Mouse (Mus musculus) forebrain, embryonic 11.5 days (tissue): ENCODE data around the gene Ddx54. TPM values are rescaled to one million over a fixed set of nuclear protein-coding genes. Genes with fewer than 3 reads are reported as not detected.

Experiments
- ATAC-seq: fragments of 200-750 bp; cut with Nextera tagmentation; replicated peaks from 2 replicates; pipeline ENCODE4 v1.8.0; 2017; ENCODE audit warnings: moderate TSS enrichment; ENCODE audit not compliant: low FRiP score
- DNase-seq: peaks from one replicate; pipeline ENCODE4 v3.0.0-alpha.2; 2017; ENCODE audit warnings: low spot score
- H3K27ac ChIP-seq: fragments of 300-500 bp; sonication (generic); 2 replicates; pipeline ENCODE4 v1.5.1; 2014; ENCODE audit warnings: low read depth, low read length
- H3K27me3 ChIP-seq: fragments of 300-500 bp; sonication (generic); 2 replicates; pipeline ENCODE4 v1.6.1; 2014; ENCODE audit warnings: mild to moderate bottlenecking, low read length, mixed read lengths; ENCODE audit not compliant: control insufficient read depth, insufficient read depth
- H3K36me3 ChIP-seq: fragments of 300-500 bp; sonication (generic); 2 replicates; pipeline ENCODE4 v1.6.1; 2014; ENCODE audit warnings: mild to moderate bottlenecking, low read length, moderate library complexity, mixed read lengths; ENCODE audit not compliant: control insufficient read depth, insufficient read depth
- H3K4me1 ChIP-seq: fragments of 300-500 bp; sonication (generic); replicated peaks from 2 replicates; pipeline ENCODE4 v1.6.1; 2014; ENCODE audit warnings: low read length, mixed read lengths; ENCODE audit not compliant: control insufficient read depth, insufficient read depth
- H3K4me2 ChIP-seq: fragments of 300-500 bp; sonication (generic); 2 replicates; pipeline ENCODE4 v1.6.1; 2014; ENCODE audit warnings: low read depth, mild to moderate bottlenecking, low read length, moderate library complexity, mixed read lengths; ENCODE audit not compliant: severe bottlenecking
- H3K4me3 ChIP-seq: fragments of 300-500 bp; sonication (generic); 2 replicates; pipeline ENCODE4 v1.5.1; 2014; ENCODE audit warnings: low read depth, low read length
- H3K9ac ChIP-seq: fragments of 300-500 bp; sonication (generic); 2 replicates; pipeline ENCODE4 v1.6.1; 2014; ENCODE audit warnings: low read length
- H3K9me3 ChIP-seq: fragments of 300-500 bp; sonication (generic); 2 replicates; pipeline ENCODE4 v1.6.1; 2016; ENCODE audit warnings: low read length, mixed read lengths; ENCODE audit not compliant: control insufficient read depth
- WGBS: fragments of 180-500 bp; shearing (Covaris S2); extraction: QIAGEN DNeasy Blood & Tissue Kit; methylation state at CpG from one replicate; pipeline ENCODE4 v1.1.7; 2014; 5-methylcytosine and 5-hydroxymethylcytosine counted together
- polyA plus RNA-seq: library from polyadenylated mRNA; unstranded; fragments of >200 nt; fragmentation: Nextera tagmentation; extraction: Ambion mirVana; gene quantifications from 2 replicates; pipeline ENCODE4 v1.2.1, GENCODE M21; 2014

Ddx54 gene
- polyA plus RNA-seq: 45.2 and 45.7 TPM in 2 replicates

DNA sequence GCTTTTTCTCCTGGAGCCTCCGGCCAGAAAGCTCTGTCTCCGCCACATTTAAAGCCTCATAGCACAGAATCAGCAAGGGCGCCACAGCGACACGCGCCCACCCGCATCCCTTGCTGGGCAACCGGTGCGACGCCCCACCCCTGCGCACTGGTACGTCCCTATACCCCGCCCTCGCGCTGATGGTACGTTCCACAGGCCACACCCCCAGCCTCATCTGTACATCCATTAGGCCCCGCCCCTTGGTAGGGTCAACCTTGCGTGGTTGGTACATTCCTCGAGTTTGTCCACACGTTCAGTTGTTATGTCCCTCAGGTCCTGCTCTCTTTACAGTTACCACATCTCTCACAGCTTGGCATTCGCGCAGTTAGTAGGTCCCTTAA lies at the start of gene Ddx54, which contains the start of gene Rita1:
Ddx54 (plus strand) TSS at position 298 of the 380 bp plus-strand sequence.
Rita1 (minus strand) TSS at position 148 of the 380 bp plus-strand sequence.
- peaks cover 8% of the 10 kb centered on the region for H3K36me3 ChIP-seq
- WGBS: 0% methylated on average over 22 of the region's 22 CpGs
- no peaks in the 10 kb centered on the region for H3K27me3 ChIP-seq
- peak within 1 kb of the TSS; percentile 70 for H3K4me3 ChIP-seq
- peak within 1 kb of the TSS; percentile 65 for H3K4me2 ChIP-seq
- H3K9me3 ChIP-seq: peaks cover 5% of the 10 kb centered on the region
- peak within 1 kb of the TSS; percentile 71; the same call in 1 of the 2 replicates for H3K27ac ChIP-seq
- H3K4me1 ChIP-seq: peaks cover 4% of the 10 kb centered on the region; the same call in 1 of the 2 replicates
- H3K9ac ChIP-seq: peak within 1 kb of the TSS; percentile 67
- peak; percentile 88 for ATAC-seq
- DNase-seq: peak; percentile 97

DNA sequence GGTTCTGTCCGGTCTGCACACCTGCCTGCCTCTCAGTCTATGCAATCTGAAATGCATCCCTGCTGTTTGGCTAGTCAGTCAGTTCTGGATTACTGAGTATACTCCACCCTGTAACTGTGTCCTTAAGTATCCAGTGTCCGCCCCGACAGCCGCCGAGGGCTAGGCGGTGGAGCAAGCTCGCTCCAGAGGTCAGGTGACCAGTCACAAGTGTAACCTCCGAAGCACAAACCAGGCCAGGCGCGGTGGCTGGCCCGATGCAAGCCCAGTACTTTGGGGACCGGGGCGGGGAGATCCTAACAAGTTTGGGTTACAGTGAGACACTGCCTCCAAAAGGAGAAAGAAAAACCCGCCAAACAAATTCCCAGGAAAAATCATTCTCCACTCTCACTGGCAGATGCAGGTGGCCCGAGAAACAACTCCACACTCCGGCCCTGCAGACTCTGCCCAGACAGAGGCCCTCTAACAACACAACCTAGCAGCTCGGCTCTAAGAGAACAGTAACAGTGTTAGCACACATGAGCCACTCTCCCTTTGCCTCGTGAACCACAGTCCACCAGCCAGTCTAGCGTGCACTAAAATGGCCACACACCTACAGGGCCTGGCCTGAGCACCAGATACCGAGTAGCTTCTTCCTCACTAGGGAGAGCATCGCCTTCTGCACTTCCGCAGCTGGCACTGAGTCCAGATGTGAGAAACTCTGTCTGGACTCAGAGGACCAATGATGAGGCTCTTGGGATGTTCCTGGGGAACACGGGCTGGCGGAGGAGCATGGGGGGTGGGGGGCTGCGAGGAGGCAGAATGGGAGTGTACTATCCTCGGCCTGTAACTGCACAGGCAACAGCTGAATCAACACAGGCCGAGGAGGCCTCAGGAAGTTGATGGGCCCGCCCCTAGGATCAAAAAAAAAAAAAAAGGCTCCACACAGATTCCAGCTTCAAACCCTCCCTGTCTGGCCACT lies 49.3 kb upstream of the Ddx54 start:
- WGBS: 64% methylated on average over 28 of the region's 28 CpGs
- DNase-seq: no peak
- Histone ChIP-seq H3K4me2 (no peak overlapping the region), H3K4me3 (no peak overlapping the region), H3K9ac (no peak overlapping the region), H3K4me1 (peaks cover 36% of the 10 kb centered on the region), H3K9me3 (no peaks in the 10 kb centered on the region), H3K27ac (no peak overlapping the region), H3K36me3 (no peaks in the 10 kb centered on the region), H3K27me3 (no peaks in the 10 kb centered on the region)
- ATAC-seq: no peak

DNA sequence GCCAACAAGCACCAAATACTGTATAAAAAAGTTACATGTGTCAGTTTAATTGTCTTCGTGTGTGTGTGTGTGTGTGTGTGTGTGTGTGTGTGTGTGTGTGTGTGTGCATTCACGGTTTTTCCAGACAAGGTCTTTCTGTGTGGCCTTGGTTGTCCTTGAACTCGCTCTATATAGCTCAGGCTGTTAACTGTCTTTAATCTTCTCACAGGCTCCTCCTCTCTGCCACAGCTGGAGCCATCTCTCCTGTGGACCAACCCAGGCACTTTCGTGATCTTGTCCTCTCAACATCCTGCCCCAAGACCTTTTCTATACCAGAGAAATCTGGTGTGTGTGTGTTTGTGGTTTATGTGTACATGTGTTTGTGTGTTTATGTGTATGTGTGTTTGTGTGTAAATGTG lies 48.6 kb upstream of the Ddx54 start:
- H3K4me2 ChIP-seq: no peak overlapping the region
- H3K4me1 ChIP-seq: peaks cover 41% of the 10 kb centered on the region
- no peak for DNase-seq

DNA sequence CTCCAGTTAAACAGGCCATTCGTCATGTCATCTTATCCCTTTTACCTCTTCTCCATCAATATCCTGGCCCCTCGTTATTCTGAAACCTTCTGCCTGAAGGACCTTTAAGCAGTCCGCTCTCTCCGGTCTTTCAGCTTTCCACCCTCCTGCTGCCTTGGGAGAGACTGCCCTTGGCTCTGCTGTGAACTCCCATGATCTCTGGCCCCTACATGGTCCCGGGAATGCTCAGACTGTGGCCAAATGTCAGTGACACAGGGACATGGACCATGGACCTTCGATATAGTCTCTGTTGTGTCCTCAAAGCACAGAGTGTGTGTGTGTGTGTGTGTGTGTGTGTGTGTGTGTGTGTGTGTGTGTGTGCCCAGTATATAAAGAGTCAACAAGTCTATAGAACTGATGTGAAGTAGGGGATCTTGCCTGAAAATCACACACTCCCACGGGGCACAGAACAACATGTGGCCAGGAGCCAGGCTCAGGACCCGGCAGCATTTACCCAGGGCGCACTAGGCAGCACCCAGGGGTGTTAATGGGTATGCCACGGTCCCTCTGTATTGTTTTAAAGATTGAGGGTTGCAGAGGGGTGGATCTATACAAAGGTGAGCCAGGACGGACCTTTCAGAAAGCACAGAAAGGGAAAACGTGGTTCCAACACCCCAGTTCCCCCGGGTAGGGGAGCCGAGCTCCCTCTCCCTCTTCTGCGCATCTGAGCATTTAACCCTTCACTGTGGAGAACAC lies 47.2 kb upstream of the Ddx54 start:
- Histone ChIP-seq H3K4me2 (no peak overlapping the region), H3K9ac (peak overlapping the region; percentile 3; the same call in 1 of the 2 replicates), H3K4me1 (peaks cover 39% of the 10 kb centered on the region), H3K27me3 (no peaks in the 10 kb centered on the region), H3K36me3 (no peaks in the 10 kb centered on the region), H3K4me3 (no peak overlapping the region), H3K9me3 (no peaks in the 10 kb centered on the region), H3K27ac (peak overlapping the region; percentile 47)
- ATAC-seq (no peak), DNase-seq (no peak)
- WGBS: 42% methylated on average over 15 of the region's 15 CpGs

More for the DNA sequence above, 48.6 kb upstream of the Ddx54 start:
- H3K9me3 ChIP-seq: no peaks in the 10 kb centered on the region
- 62% methylated on average over 4 of the region's 4 CpGs for WGBS
- no peak overlapping the region for H3K9ac ChIP-seq
- H3K27ac ChIP-seq: no peak overlapping the region
- no peak for ATAC-seq
- no peak overlapping the region for H3K4me3 ChIP-seq
- H3K36me3 ChIP-seq: no peaks in the 10 kb centered on the region
- no peaks in the 10 kb centered on the region for H3K27me3 ChIP-seq

DNA sequence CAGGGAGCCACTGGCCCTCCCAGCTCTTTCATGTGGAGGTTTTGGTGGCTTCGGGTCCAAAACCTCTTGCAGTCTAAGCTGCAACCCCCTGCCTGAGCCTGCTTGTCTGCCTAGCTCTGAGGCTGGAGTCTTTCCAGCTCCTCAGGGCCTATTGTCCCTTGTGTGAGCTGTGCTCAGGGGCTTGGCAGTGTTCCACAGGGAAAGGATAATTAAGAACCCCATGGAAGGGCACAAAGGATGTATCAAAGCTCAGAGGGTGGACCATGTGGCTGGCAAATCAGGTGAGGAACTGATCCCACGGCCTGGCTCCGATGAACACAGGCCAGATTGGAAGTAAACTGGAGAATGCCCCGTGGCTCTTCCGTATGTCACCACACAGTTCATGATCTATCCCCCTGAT lies 46.4 kb upstream of the Ddx54 start:
- DNase-seq: peak; percentile 63
- H3K27me3 ChIP-seq: no peaks in the 10 kb centered on the region
- H3K27ac ChIP-seq: peak overlapping the region; percentile 47
- peaks cover 38% of the 10 kb centered on the region for H3K4me1 ChIP-seq
- WGBS: 31% methylated on average over 5 of the region's 5 CpGs
- H3K36me3 ChIP-seq: no peaks in the 10 kb centered on the region
- H3K9me3 ChIP-seq: no peaks in the 10 kb centered on the region
- ATAC-seq: peak; percentile 77
- no peak overlapping the region for H3K4me3 ChIP-seq
- no peak overlapping the region for H3K4me2 ChIP-seq
- H3K9ac ChIP-seq: peak overlapping the region; percentile 27; the same call in 1 of the 2 replicates

DNA sequence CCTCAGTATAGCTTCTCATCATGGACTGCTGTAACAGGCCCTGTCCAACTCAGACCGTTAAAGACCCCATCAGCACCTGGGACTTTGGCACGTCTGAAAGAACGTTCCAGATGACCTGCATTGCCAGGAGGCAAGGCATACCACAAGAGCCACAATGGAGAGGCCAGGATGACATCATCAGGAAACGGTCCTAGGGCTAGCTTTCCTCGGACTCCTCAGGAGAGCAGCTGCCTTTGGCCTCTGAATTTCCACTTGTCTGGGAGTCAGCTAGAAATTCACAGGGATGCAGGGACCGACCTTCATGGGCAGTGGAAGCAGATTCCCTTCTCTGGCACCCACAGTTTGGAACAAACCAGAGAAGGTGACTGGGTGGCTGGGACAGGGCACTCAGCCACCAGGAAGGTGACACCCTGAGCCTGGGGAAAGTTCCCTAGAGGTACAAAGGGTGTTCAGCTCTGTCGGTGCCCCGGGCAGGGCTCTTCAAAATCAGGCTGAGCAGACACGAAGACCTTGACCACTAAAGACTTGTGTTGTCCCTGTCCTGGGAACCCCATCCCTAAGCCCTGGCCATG lies 45.8 kb upstream of the Ddx54 start:
- peak; percentile 28 for ATAC-seq
- no peak for DNase-seq
- peaks cover 39% of the 10 kb centered on the region for H3K4me1 ChIP-seq

DNA sequence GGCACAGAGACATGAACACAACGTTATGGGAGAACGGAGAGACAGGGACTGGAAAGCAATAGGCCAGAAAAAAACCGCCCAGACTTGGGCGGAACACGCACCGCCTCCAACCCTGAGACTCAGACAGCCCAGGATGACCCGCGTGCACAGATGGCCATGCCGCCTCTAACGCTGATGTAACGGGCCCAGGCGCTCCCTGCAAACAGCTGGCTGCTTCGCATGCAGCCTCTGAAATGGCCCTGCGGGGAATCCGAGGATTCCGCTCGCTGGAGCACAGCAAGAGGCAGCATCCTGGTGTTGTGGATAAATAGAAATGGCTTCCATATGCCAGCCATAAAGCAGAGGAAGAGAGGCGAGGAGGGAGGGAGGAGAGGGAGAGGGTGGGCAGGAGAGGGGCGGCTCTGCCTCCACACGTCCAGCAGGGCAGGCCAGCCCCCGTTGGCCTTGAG lies 45.3 kb upstream of the Ddx54 start:
- H3K27ac ChIP-seq: peak overlapping the region; percentile 47
- H3K4me2 ChIP-seq: no peak overlapping the region
- H3K9me3 ChIP-seq: no peaks in the 10 kb centered on the region
- no peak overlapping the region for H3K4me3 ChIP-seq
- 19% methylated on average over 21 of the region's 21 CpGs for WGBS
- peaks cover 39% of the 10 kb centered on the region for H3K4me1 ChIP-seq
- H3K9ac ChIP-seq: peak overlapping the region; percentile 39; the same call in 1 of the 2 replicates
- ATAC-seq: peak; percentile 63
- no peaks in the 10 kb centered on the region for H3K36me3 ChIP-seq
- DNase-seq: peak; percentile 76
- H3K27me3 ChIP-seq: no peaks in the 10 kb centered on the region

More for the DNA sequence above, 45.8 kb upstream of the Ddx54 start:
- Histone ChIP-seq H3K4me2 (no peak overlapping the region), H3K9me3 (no peaks in the 10 kb centered on the region), H3K4me3 (no peak overlapping the region), H3K27ac (peak overlapping the region; percentile 47), H3K36me3 (no peaks in the 10 kb centered on the region), H3K27me3 (no peaks in the 10 kb centered on the region), H3K9ac (peak overlapping the region; percentile 27; the same call in 1 of the 2 replicates)
- 45% methylated on average over 9 of the region's 9 CpGs for WGBS

DNA sequence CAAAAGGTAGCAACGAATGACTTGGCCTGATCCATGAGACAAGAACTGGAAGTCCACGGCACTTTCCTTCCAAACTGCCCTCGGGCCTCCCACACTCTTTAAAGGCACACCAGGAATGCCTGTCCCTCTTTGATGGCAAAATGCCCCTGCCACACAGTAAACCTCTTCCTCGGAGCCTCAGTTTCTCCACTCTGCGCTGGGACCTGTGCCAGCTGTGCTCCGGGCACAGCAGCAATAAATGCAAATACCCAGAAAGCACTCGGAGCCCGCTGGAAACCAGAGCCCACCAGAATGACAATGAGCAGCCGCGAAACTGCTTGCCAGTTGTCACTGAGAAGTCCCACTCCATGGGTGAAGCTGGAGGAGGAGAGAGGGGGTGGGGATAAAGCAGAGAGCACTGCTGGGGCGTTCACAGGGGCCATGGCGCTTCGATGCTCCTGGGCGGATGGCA lies 44.8 kb upstream of the Ddx54 start:
- H3K4me1 ChIP-seq: peaks cover 39% of the 10 kb centered on the region
- ATAC-seq: no peak
- no peak overlapping the region for H3K4me3 ChIP-seq
- no peaks in the 10 kb centered on the region for H3K27me3 ChIP-seq
- WGBS: 62% methylated on average over 14 of the region's 14 CpGs
- DNase-seq: no peak
- peak overlapping the region; percentile 47 for H3K27ac ChIP-seq
- H3K4me2 ChIP-seq: no peak overlapping the region
- H3K9me3 ChIP-seq: no peaks in the 10 kb centered on the region
- H3K36me3 ChIP-seq: no peaks in the 10 kb centered on the region
- peak overlapping the region; percentile 39; the same call in 1 of the 2 replicates for H3K9ac ChIP-seq
